Mouse (Mus musculus) testis, adult 2 months (tissue): Measurements from ENCODE around the gene Smg6. TPM values are rescaled to one million over a fixed set of nuclear protein-coding genes. Genes with fewer than 3 reads are reported as not detected.
"Not testable (repeated sequence)": the region's sequence is repeated elsewhere in the genome, so short reads cannot be mapped to it uniquely, and the experiment has no call there.

ENCODE experiments used
- H3K27ac ChIP-seq: fragments of 200-500 bp; 2 replicates; pipeline ENCODE4 v1.5.1; 2012; ENCODE audit warnings: low read depth, low read length; ENCODE audit not compliant: control insufficient read depth, insufficient read depth
- H3K27me3 ChIP-seq: fragments of 200-500 bp; 2 replicates; pipeline ENCODE4 v1.6.1; 2012; ENCODE audit warnings: mild to moderate bottlenecking, low read length, moderate library complexity; ENCODE audit not compliant: control insufficient read depth, insufficient read depth
- H3K36me3 ChIP-seq: fragments of 200-500 bp; 2 replicates; pipeline ENCODE4 v1.6.1; 2012; ENCODE audit warnings: mild to moderate bottlenecking, low read length; ENCODE audit not compliant: control insufficient read depth, insufficient read depth
- H3K4me1 ChIP-seq: fragments of 200-500 bp; 2 replicates; pipeline ENCODE4 v1.6.1; 2012; ENCODE audit warnings: low read length; ENCODE audit not compliant: control insufficient read depth, insufficient read depth
- H3K4me3 ChIP-seq: fragments of 200-500 bp; 2 replicates; pipeline ENCODE4 v1.5.1; 2012; ENCODE audit warnings: low read depth, mild to moderate bottlenecking, low read length, moderate library complexity, mixed read lengths; ENCODE audit not compliant: control insufficient read depth
- CTCF ChIP-seq: fragments of 200-500 bp; IDR thresholded peaks from 2 replicates; pipeline ENCODE4 v1.5.1; 2012; ENCODE audit warnings: low read depth, mild to moderate bottlenecking, inconsistent platforms, low read length, moderate library complexity; ENCODE audit not compliant: control insufficient read depth, insufficient read depth, insufficient replicate concordance
- POLR2A ChIP-seq: fragments of 200-500 bp; IDR thresholded peaks from 2 replicates; pipeline ENCODE4 v1.6.1; 2012; ENCODE audit warnings: low read depth, mild to moderate bottlenecking, inconsistent platforms, low read length, moderate library complexity; ENCODE audit not compliant: control insufficient read depth
- polyA plus RNA-seq: library from polyadenylated mRNA; depleted of rRNA; stranded (reverse); fragments of >200 nt; gene quantifications from 2 replicates; pipeline ENCODE4 v1.2.3, GENCODE M21; 2012

The Smg6 gene
- polyA plus RNA-seq, 1 experiment: 76.8 TPM

DNA sequence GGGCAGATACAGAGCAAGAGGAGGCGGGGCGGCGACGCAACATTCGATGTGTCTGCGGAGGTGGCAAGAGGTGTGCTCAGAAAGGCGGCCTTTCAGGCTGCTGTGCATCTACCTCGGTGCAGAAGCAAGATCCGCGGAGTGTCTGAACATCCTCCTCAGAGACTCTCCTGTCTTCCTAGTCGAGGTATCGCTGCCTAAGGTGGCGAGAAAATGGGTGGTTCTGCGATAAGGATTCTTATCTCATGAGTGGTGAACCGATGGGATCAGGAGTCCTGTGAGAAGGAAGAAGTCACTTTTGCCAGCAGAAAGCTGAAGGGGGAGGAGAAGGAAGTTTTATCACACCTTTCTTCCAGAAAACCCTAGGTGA lies 248.2 kb downstream of the Smg6 start:
- H3K27me3 ChIP-seq: peaks cover 2% of the 10 kb centered on the region
- H3K4me3 ChIP-seq: peak overlapping the region; percentile 68
- H3K36me3 ChIP-seq: no peaks in the 10 kb centered on the region
- peaks cover 14% of the 10 kb centered on the region for H3K4me1 ChIP-seq
- H3K27ac ChIP-seq: peak overlapping the region; percentile 3; the same call in 1 of the 2 replicates
- TF ChIP-seq POLR2A: no peak
- no peak for TF ChIP-seq CTCF

GRCm38 (mm10) chr11:75174574-75174973 lies 249.0 kb downstream of the Smg6 start:
- H3K27ac ChIP-seq, H3K36me3 ChIP-seq, H3K27me3 ChIP-seq: not testable (repeated sequence)
- peaks cover 16% of the 10 kb centered on the region for H3K4me1 ChIP-seq
- H3K4me3 ChIP-seq: peak overlapping the region; percentile 68

GRCm38 (mm10) chr11:75178011-75178410 lies 252.4 kb downstream of the Smg6 start:
- Histone ChIP-seq H3K4me3 (peak overlapping the region; percentile 97), H3K27me3 (no peaks in the 10 kb centered on the region; the same call in 1 of the 2 replicates), H3K27ac (no peak overlapping the region), H3K4me1 (peaks cover 5% of the 10 kb centered on the region), H3K36me3 (no peaks in the 10 kb centered on the region)
- TF ChIP-seq CTCF (no peak), POLR2A (no peak)

DNA sequence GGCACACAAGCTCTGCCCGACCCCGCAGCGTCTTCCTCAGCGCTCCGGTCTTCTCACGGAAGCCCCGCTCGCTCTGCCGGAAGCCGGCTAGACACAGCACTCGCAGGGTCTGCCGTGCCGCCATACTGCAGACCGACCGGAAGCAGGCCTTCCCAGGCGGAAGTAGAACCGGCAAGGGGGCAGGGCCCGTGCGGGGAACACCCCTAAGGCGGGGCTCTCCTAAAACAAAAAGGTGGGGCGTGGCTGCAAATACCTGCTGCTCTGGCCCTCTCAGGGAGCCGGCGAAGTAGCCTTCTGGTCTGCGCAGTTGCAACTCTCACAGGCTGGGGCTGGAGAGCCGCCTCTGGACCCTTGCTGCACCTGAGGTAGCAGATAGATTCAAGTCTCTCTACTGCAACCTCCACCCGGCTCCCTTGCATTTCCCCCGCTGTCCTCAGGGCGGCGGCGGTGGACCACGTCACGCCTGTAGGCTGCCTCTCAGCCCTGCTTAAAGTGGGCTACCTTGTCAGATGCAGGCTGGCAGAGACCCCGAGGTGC lies 253.1 kb downstream of the Smg6 start, which contains the start of gene Ovca2:
Ovca2 (minus strand) TSS at position 164 of the 537 bp plus-strand sequence.
- Histone ChIP-seq H3K4me1 (peaks cover 5% of the 10 kb centered on the region), H3K27ac (peak within 1 kb of the TSS; percentile 83), H3K36me3 (no peaks in the 10 kb centered on the region), H3K4me3 (peak within 1 kb of the TSS; percentile 97), H3K27me3 (no peaks in the 10 kb centered on the region)
- TF ChIP-seq POLR2A: peak; percentile 78
- peak; percentile 70; the same call in 1 of the 2 replicates for TF ChIP-seq CTCF

- Histone ChIP-seq H3K27ac (no peak overlapping the region), H3K36me3 (no peaks in the 10 kb centered on the region), H3K4me3 (no peak overlapping the region), H3K27me3 (no peaks in the 10 kb centered on the region), H3K4me1 (no peaks in the 10 kb centered on the region; the same call in 1 of the 2 replicates)
- TF ChIP-seq POLR2A (no peak), CTCF (no peak)
Measured at GRCm38 (mm10) chr11:75183917-75184570, 258.4 kb downstream of the Smg6 start.

GRCm38 (mm10) chr11:75184573-75184972 lies 258.9 kb downstream of the Smg6 start:
- TF ChIP-seq POLR2A: no peak
- TF ChIP-seq CTCF: no peak
- no peaks in the 10 kb centered on the region for H3K36me3 ChIP-seq
- H3K4me3 ChIP-seq: no peak overlapping the region
- H3K4me1 ChIP-seq: peaks cover under 1% of the 10 kb centered on the region
- no peaks in the 10 kb centered on the region for H3K27me3 ChIP-seq
- no peak overlapping the region for H3K27ac ChIP-seq

GRCm38 (mm10) chr11:75184986-75185385 lies 259.4 kb downstream of the Smg6 start:
- TF ChIP-seq CTCF: no peak
- TF ChIP-seq POLR2A: no peak
- Histone ChIP-seq H3K27me3 (no peaks in the 10 kb centered on the region), H3K4me3 (no peak overlapping the region), H3K4me1 (peaks cover 2% of the 10 kb centered on the region), H3K27ac (no peak overlapping the region), H3K36me3 (no peaks in the 10 kb centered on the region)
